Mouse (Mus musculus) stomach, postnatal 0 days (tissue): ENCODE results near the gene Myo6.

Experiments
- CTCF ChIP-seq: IDR thresholded peaks from 2 replicates; pipeline ENCODE4 v1.5.1; 2016; ENCODE audit warnings: antibody characterized with exemption, low read depth, mild to moderate bottlenecking, moderate library complexity
- EP300 ChIP-seq: optimal IDR thresholded peaks from 2 replicates; pipeline ENCODE3; 2016; ENCODE audit warnings: antibody characterized with exemption

DNA sequence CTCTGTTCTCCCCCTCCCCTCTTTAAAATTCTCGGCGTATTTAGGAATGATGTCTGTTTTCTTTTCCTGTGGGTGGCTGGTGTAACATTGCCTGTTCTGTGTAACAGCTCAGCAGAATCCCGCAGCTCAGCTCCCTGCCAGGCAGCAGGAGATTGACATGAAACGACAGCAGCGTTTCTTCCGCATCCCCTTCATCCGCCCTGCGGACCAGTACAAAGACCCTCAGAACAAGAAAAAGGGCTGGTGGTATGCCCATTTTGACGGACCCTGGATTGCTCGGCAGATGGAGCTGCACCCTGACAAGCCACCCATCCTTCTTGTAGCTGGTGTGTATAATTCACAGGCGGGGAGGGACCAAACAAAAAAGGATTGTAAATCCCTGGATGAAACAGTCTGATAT lies 142.0 kb downstream of the Myo6 start:
- no peak for TF ChIP-seq EP300
- no peak for TF ChIP-seq CTCF
